Mouse (Mus musculus): Measurements from ENCODE around the gene Vmn2r3.
"Not testable (repeated sequence)": the region's sequence is repeated elsewhere in the genome, so short reads cannot be mapped to it uniquely, and the experiment has no call there.

Gene Vmn2r3

DNA sequence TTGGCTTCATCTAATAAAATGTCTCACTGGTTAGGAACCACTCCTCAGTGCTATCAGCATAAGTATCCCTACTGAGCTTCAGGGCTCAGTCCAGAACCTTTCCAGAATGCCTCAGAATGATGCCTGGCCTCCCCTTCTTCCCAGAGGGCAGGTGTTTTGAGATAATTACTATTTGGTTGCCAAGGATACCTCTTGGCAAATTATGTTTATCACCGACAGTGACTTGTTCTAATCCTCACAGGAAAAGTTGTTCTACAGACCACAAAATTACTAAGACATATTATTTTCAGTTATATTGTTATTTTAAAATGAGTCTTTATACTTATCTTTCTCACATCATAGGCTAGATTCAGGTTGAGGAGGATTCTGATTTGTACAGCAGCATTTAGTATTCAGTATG, at the start of gene Vmn2r3:
Vmn2r3 (minus strand) TSS at position 101 of the 400 bp plus-strand sequence.
- DNase-seq, result no peak

DNA sequence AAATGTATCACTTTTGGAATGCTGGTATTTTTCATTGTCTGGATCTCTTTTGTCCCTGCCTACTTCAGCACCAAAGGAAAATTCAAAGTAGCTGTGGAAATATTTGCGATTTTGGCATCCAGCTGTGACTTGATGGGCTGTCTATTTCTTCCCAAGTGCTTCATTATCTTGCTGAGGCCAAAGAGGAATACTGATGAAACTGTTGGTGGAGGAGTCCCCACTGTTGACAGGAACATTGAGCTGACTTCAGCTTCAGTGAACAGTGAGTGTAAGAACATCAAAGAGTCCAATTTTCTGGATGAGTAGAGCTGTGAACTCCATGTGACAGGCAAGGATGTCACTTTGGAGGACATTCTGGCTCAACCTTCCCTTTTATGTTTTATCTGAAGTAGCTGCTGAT, 43.0 kb upstream of the Vmn2r3 start:
- no peak for DNase-seq

DNA sequence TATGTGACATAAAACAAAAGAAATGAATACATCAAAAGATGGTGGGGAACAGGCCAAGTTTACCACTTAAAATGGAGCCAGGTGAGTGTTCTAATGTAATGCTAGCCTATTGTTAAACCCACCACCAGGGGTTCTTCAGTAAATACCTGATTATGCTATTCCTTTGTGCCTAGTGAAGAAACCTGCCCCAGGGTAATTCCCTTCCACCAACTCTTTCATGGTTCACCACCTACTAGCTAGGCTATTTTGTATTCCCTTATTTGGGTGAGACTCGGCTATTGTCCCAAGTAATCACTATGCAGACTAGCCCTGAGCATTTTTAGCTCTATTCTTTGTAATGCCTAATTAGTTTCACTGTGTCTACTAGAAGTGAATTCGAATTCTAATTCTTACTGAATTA, 32.3 kb upstream of the Vmn2r3 start:
- no peak for DNase-seq

DNA sequence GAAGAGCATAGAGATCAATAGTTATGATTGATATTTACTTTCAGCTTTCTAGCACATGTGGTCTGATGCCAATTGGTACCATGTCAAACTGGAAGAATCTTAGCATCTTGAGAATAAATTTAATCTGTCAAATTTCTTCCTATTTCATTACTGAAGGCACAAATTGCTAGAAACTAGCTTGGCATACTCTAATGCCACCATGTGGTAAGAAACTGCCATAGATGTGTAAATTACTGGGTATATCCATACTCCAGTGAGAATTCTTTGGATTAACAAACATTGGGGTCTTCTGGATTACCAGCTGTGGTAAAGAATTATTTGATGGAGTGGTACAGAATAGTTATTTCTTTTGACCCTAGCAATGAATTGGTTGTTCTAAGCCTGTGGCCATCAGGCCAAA, 17.3 kb upstream of the Vmn2r3 start:
- no peak for DNase-seq

GRCm38 (mm10) chr3:64265762-64266112, 23.8 kb downstream of the Vmn2r3 start:
- no peak for DNase-seq

DNA sequence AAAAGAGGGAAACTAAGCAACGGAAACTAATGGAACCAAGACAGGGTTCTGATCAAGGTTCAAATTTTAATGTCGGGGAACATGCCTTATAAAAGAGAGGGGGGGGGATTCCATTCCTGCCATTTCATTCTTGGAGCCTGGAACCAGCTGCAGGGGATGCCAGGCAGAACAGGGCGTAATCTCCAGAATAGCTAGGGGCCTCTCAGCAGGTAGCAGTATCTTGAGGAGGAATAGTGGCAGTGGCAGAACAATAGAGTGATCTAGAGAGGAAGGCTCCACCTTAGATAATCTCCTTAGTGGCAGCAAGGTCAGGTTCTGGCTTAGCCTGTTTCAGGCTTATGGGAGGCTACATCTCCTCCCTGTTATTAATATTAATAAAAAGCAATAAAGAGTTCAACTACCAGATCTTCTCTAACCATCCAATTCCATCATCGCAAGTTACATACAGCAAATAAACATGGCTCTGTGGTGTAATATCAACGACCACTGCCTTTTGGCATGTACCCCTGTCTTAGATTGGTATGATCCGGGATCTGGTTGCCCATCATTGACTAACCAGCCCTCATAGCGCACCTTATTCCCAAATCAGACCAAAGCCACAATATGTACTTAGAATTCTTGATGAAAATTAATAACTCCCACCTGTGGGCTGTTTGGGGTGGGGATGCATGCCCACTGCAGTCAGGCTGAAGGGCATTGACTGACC, 24.3 kb downstream of the Vmn2r3 start:
- DNase-seq, result not testable (repeated sequence)

DNA sequence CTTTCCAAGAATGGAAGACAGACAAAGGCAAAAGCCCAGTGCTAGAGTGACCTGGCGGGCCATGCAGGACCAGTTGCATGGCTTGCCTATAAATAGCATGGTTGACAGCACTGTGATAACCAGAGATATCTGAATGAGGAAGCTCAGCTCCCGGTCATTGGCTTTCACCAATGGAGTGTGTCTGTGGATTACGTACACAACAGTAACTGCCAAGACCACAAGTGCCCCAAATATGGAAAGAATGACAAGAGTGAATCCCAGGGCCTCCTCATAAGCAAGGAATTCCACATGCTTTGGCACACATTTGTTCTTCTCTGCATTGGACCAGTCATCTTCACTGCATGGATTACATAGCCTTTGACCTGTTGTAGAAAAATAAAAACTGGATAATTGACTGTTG, 29.9 kb downstream of the Vmn2r3 start:
- DNase-seq, result no peak

GRCm38 (mm10) chr3:64251646-64252045, 37.9 kb downstream of the Vmn2r3 start:
- DNase-seq, result no peak

DNA sequence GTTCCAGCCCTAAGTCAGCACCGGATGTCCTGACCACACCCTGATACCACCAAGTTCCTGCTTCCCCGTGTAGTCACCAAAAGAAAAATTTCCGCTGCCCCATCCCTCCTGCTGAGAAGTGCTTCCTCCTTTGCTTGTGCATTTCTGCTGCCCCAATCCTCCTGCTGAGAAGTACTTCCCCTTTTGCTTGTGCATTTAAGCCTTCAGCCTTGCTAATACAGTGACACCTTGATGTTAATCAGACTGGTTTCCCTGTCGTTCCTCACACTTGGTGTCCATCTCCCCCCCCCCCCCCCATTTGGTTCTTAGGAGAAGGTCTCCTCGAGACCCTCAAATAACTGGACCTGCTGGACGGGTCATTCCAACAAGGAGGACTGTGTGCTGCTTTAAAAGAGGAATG, 39.0 kb downstream of the Vmn2r3 start:
- DNase-seq, result not testable (repeated sequence)

DNA sequence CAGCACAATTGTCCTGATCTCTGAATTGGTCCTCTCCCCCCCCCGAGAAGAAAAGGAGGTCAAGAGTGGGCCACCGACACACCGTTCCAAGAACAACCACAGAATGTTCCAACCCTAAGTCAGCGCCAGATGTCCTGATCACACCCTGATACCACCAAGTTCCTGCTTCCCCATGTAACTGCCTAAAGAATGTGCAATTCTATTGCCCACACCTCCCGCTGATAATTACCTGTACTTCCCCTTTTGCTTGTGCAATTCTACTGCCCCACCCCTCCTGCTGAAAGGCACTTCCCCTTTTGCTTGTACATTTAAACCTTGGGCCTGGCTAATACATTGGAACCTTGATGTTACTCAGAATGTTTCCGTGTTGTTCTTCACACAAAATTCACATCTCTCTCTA, 54.0 kb downstream of the Vmn2r3 start:
- not testable (repeated sequence) for DNase-seq

DNA sequence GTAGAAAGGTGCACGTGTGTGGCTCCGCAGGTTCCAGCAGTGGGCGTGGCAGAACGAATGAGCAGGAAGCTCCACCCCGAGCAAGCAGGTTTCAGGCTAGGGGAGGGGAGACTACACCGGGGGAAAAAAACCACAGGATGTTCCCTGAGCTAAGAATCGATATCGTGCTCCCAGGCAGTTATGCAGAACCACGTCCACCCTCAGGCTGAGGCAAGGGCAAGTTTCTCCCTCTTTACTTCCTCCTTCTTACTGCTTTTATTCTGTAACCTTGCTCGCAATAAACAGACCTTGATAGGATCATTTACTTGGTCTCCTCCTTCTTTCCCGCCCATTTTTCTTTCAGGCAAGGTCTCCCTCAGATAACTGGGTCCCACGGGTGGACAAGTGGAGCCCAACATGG, 55.9 kb downstream of the Vmn2r3 start:
- DNase-seq, result not testable (repeated sequence)

GRCm38 (mm10) chr3:64227243-64227642, 62.3 kb downstream of the Vmn2r3 start:
- DNase-seq, result no peak

Measured in kidney, postnatal 25 days (tissue).